Mouse (Mus musculus): ENCODE results near the gene Elp6.

- TF ChIP-seq EP300 (optimal IDR thresholded peaks at IDR 0.05) = peak; percentile 46
- TF ChIP-seq CTCF (IDR thresholded peaks at IDR 0.05; ENCODE audit: low read depth) = no peak
Observed at GRCm38 (mm10) chr9:110340037-110340750, 35.2 kb downstream of the Elp6 start.

Data from stomach, postnatal 0 days (tissue).